Mouse (Mus musculus): Measurements from ENCODE around the gene Cyp1b1.

Gene Cyp1b1

DNA sequence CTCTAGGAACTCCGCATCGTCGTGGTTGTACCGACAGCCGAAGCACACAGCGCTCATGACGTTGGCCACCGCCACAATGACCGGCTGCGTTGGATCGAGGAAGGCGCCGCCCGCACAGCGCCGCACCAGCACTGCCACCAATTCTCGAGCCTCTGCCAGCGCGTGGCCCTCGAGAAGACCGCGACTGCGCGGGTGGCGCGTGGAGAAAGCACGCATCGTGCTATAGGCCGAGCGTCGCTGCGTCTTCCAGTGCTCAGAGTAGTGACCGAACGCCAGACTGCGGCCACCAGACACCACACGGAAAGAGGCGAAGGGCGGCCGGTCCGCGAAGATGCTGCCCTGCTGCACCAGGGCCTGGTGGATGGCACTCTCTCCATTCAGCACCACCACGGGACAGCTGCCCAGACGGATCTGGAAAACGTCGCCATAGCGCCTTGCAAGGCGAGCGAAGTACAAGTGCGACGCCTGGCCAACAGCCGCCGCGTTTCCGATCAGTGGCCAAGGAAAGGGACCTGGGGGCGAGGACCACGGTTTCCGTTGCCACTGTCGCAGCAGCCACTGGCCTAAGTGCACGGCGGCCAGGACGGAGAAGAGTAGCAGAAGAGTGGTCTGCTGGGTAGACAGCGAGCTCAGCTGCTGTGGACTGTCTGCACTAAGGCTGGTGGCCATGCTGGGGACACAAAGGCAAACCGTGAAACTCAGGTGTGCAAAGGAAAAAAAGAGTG, 1.1 kb downstream of the Cyp1b1 start:
- DNase-seq, result peak; percentile 56

DNA sequence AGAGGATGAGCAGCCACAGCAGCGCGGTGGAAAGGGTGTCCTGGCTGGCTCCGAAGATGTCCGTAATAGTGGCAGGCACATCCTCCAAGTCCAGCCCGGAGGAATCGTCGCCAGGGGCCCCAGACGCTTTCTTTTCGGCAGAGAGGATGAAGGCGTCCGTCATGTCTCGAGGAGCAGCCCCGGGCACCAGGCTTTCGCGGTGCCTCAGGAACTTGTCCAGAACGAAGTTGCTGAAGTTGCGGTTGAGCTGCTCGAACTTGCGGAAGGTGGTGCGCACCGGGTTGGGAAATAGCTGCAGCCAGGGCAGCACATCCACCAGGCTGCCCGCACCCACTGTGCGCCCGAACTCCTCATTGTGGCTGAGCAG, 1.6 kb downstream of the Cyp1b1 start:
- DNase-seq, result no peak

DNA sequence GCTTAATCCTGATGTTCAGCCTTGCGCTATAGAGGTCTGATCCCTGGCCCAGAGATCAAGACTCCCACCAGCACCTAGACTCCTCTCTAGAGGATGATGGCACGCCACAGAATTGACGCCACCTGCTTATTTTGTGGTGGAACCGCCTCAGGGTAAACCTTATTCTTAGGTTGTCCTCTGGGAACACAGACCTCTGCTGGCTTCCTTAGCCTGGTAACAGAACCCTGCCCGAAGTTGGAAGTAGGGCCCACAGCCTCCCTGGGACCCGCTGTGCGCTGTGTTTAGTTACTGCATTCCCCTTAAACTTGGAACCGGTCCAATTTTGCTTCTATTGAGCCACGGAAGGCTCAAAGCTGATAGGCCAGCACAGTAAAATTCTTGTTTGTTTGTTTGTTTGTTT, 2.3 kb downstream of the Cyp1b1 start:
- no peak for DNase-seq

DNA sequence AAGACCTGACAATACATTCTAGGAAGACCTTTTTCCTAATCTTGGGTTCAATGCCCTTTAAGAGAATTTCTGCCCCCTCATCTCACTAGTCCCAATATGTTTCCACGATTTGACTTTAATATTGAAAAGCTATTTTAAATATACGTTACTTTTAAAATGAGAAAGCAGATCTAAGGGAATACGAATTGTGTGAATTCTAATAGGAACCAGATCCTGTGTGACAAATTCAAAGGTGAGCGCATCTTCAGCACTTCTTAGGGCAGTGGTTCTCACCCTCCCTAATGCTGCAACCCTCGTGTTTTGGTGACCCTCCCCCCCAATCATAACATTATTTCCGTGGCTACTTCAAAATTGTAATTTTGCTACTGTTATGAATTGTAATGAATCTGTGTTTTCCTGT, 2.9 kb downstream of the Cyp1b1 start:
- DNase-seq, result no peak

DNA sequence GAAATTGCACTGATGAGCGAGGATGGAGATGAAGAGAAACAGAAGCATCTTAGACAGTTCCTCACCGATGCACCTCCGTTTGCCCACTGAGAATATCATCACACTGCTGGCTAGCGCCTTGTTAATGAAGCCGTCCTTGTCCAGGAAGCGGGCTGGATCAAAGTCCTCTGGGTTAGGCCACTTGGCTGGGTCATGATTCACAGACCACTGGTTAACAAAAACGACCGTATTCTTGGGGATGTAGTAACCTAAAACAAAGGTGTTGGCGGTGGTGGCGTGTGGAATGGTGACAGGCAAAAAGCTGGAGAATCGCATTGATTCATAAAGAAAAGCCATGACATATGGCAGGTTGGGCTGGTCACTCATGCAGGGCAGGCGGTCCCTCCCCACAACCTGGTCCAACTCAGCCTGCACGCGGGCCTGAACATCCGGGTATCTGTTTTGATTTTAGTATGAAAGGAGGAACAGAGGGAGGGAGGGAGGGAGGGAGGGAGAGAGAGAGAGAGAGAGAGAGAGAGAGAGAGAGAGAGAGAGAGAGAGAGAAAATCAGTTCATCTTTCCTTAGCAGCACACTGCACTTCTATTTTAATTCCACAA, 4.5 kb downstream of the Cyp1b1 start:
- no peak for DNase-seq

DNA sequence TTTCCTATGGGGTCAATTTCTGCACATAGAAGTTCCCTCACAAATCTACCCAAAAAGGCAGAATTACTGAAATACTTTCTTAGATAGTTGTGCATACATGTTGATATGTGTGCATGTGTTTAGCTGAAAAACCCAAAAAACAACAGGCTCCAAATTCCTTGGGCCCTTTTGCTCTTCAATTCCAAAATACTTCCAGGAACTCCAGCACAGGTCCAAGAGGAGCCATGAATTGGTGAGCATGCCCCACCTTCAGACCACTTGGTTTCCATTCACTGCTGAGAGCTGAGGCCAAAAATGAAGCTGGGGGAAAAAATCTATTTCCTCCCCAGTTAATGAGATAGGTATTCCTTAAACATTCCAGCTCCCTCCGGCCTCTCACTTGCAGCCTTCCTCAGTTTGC, 5.1 kb downstream of the Cyp1b1 start:
- no peak for DNase-seq

DNA sequence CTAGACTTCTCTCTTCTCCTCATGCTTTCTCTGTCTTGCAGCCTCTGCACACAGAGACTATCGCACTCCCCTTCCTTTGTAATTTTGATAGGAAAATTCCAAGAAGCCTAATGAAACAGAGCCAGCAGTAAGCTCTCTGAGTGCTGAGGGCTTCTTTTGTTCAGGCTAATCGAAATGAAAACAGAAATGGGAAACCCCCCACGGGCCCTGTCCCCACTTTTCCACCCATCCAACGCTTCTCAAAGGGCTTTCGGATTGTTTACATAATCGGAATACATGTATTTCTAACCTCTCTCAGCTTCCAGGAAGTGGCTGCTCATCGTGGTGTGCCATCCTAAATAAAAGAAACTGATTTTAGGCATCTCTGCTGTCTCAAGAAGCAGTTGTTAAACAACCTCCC, 6.7 kb downstream of the Cyp1b1 start:
- no peak for DNase-seq

DNA sequence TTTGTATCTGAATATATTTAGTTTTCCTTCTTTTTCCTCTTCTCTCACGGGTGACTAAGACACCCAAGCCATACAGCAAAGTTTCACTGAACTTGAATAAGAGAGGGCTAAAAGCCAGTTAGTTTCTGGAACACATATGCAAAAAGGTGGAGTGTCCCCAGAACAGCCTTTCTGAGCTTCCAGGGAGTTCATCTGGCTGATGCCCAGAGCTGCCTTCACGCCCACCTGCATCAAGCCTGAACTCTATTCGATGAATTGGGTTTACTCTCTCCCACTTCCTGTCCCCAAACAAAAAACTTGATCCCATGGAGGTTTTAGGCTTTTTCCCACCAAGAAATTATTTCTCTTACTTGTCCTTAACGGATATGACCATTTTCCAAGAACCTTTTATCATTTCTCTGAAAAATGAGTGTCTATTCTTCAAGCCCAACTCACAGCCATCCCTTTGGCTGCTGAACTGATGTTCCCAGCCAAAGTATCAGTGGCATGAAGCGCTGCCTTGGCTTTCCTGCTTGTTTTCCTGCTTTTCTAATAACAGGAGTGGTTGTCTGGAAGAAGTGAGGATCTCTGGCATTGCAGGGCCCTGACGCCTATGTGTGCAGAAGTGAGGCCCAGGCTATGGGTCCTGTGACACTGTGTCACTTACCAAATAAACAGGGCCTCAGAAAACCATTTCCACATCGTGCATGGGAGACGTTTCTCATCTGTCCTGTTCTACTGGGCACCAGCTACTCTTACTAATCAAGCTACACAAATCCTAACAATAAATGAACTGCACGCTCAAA, 9.0 kb downstream of the Cyp1b1 start:
- no peak for DNase-seq

DNA sequence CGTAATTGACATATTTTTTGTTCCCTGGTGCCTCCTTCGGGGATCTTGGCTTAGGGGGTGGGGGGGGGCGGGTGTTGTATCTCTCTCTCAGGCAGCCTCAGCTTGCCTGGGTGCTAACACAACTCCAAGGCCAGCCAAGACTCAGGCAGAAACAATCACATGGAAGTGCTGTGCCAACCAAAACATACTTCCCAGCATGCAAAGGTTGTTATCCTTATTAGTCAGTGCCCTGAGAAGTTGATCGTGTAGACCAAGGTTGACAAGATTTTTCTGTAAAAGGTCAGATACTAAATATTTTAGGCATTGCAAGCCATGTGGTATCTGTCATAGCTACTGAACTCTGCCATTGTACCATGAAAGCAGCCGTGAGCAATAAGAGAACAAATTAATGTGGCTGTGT, 14.0 kb downstream of the Cyp1b1 start:
- DNase-seq, result no peak

DNA sequence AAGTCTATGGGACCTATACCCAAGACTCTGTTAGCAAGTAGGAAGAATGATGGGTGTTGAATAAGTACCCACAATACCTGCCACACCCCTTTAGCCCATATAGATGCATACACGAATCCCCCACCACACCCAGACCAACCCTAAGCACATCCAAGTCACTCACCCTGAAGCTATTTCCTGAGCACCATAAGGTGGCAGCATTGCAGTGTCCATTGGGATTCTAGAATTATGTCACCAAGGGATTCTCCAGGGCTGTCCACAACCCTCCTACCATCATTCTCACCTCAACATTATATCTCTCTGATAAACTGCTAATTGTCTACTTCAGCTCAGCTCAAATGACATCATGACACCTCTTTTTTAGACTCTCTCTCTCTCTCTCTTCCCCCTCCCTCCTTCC, 15.7 kb downstream of the Cyp1b1 start:
- peak; percentile 55 for DNase-seq

DNA sequence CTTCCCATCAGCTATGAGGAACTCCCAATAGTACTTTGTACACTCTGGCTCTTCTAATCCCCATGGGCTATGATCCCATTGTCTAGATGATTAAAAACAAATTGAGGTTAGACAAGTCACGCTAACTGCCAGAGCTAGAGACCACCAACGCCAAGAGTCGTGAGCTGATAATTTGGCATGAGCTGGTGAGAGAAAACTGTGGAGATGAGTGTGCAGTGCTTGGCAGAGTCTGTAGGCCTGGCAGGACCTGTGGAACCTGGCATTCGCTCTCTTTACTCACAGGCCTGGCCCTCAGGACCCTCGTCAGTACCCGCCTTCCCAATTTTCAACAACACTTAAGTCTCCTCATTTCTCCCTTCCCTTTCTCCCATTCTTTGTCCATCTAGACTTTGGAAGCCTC, 19.3 kb downstream of the Cyp1b1 start:
- DNase-seq, result no peak

DNA sequence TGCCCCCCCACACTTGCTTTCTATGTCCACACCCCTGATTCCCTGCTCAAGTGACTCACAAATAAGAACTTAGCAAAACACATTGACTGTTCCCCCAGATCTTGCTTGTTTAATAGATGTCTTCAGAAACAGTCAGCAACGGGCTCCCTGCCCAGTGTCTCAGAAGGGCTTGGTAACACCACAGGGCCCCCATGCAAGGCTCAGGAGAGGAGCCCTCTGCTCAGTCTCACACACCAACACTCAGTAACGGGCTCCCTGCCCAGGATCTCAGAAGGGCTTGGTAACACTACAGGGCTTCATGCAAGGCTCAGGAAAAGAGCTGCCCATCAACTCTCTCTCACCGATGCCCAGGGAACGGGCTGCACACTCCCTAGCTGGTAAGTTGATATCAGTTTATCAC, 19.8 kb downstream of the Cyp1b1 start:
- no peak for DNase-seq

DNA sequence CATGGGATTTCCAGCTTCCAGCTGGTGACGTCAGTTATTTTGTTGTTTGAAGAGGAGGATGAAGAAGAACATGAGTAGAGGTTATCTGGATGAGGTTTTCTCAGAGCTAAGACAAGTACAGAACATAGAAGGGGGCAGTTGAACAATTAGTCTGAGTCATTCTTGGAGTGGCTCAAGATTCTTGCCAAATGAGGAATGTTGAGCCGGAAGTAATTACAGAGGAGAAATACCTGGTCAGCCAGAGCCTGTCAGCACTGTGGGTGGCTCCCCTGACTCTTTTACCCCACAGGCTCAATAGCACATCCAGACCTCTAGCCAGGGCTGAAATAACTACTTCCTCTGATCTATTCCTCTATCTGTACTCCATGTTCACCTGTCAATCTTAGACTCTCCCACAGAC, 44.0 kb downstream of the Cyp1b1 start:
- no peak for DNase-seq

DNA sequence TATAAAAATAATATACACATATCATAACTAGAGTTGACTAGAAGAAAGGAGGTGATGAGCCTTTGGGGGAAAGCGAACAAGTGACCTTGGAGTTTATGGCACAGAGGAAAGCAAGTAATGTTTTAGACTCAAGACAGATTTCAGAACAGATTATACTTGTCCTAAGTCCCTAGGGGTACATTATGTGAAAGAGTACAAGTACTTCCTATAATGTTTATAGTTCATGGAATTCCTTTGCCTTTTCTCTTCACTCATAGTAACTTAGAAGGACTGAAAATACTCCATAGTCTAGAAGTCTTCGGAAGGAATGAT, 50.8 kb downstream of the Cyp1b1 start:
- DNase-seq, result no peak

DNA sequence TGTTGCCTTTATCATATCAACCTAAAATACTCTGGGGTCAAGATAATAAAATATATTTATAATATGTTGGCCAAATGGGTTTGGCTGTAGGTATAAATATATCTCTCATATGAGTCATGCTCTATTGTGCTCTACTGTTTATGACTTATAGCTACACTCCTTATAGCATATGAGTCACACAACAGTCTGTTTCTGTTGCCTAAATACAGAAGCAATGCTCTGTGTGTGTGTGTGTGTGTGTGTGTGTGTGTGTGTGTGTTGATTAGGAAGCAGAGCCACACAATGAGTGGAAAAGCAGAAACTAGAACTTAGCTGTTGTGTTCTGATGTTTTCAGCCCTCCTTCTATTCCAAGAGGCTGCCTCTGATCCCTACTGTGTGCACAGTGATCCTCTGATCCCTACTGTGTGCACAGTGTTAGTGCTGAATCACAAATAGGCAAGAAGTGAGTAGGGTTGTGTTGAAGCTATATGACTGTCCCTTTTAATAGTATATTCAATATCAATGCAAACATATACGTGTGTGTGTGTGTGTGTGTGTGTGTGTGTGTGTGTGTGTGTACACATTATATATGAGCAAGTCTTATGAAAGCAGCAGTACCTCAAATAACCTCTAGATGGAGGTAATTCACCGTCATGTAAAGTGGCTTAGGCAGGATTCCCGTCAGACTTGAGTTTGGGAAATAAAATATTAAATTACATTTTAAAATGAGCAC, 51.3 kb downstream of the Cyp1b1 start:
- DNase-seq, result peak; percentile 21

DNA sequence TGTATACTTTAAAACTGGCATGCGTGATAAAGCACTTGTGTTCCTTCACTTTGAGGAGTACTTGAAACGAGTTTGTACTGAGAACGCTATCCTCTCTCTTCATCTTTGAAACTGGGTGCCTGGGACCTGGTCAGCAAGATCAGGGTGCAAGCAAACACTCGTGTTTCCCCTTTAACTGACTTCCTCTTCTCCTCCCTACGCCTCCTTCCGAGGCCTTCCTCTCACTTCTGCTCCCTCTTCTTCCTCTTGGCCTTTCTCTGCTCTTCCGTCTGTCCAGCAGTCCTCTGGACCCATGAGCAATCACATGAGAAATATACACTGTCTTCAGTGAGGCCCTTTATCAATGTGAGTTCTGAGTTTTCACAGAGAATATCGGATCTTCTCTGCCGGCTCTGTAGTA, 53.0 kb downstream of the Cyp1b1 start:
- no peak for DNase-seq

DNA sequence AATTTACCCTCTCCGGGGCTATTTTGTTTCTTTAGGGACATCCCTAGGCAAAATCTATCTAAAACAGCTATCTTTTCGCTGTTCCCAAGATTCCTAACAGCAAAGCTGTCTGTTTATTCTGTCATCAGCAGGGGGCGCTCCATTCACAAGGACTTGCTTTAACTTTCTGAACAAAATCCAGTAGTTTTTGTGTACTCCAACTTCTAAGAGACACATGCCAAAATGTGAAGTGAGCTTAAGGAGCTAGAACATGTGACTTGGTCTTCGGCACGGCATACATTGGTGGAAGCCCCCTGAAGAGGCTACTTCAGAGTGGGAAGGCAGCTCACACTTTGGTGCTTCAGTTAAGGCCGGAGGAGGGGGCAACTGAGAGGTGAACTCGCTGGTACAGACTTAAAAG, 53.5 kb downstream of the Cyp1b1 start:
- peak; percentile 74 for DNase-seq

DNA sequence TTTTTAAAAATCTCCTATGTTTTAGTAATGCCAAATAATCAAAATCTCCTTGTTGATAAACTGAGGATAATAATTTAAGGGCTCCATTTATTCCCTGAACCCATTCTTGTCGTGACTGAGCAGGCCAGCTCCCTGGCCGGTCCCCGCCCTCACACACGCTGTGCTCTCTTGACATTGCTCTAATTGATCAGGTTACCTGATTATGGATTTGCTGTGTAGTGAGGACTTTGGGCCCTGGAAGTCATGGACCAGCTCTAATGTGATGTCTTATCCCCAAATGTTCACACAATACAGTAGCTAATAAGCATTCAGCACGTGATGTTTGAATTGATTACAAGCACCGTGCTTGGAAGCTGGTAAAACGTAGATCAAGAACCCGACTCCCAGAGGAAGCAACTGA, 56.0 kb downstream of the Cyp1b1 start:
- DNase-seq, result no peak

DNA sequence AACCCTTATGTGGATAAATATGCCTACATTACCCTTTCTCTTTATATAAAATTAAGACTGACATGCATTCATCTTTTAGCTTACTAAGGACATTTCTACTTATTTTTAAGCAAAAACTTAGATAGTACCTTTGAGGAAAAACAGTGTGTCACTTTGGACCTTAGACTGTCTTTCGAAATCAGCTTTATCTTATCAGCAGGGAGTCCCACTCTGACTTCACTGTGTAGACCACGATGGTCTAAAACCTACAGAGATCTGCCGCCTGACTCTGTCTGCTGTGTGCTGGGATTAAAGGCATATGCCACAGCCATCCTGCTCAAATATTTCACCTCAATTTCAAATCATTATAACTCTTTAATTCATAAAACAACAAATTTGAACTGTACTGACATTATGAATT, 56.4 kb downstream of the Cyp1b1 start:
- DNase-seq, result no peak

DNA sequence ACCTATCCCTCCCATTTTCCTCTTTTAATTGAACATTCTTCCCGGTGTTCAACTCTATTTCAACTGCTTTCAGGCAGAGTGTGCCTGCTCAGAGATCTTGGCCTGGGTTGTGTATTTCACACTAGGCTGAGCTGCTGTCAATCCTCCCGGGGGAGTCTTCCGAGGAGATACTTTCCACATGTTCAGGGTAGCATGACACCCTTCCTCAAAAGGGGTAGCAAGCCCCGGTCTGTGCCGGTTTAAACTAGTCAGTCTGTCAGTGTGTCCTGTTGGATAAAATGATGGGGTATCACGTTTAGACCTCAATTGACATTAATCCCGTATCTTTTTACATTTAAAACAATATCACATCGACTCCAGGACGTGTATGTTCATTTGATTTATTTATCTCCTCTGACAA, 57.1 kb downstream of the Cyp1b1 start:
- peak; percentile 16 for DNase-seq

DNA sequence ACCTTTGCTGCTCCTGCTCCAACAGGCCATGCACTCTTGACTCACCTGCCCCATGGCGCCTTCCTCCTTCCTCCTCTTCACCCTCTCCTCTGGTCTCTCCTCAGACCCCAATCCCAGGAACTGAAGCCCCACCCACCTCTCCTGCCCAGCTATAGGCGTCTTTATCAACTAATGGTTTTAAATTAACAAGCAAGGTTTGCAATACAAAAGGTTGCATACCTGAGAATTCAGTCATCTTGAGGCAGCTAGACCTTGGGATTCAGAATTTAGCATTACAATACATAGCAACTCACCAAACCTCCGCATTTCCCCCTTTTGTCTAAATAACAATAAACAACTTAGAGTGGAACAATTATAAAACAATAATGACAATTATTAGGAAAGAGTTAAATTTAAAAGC, 60.7 kb downstream of the Cyp1b1 start:
- no peak for DNase-seq

DNA sequence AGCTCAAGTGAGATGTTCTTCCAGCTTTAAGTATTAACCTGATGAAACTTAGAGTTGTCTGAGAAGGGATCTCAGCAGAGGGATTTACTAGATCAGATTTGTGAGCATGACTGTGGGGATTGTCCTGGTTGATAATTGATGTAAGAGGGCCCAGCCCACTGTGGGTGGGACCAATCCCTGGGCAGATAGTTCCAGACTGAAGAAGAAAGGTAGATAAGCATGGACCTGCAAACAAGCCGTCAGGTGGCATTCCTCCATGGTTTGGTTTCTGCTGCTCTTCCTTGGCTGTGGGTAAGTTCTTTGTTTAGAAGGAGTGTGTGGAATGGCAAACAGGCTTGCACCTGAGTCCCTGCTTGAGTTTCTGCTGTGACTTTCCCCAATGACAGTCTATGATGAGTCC, 61.7 kb downstream of the Cyp1b1 start:
- DNase-seq, result no peak

Measured in kidney, postnatal 14 days (tissue).